Mouse (Mus musculus) adrenal gland, postnatal 10 days (tissue): Measurements from ENCODE around the gene Anxa1. TPM values are rescaled to one million over a fixed set of nuclear protein-coding genes. Genes with fewer than 3 reads are reported as not detected.

Experiments used
- DNase-seq: peaks from one replicate; pipeline ENCODE4 v3.0.0; 2021; ENCODE audit warnings: mixed read lengths
- total RNA-seq, 2 experiments: library from RNA; stranded (reverse); gene quantifications; 2 replicates each; pipeline ENCODE4 v1.2.3; 2021

Anxa1 gene
- total RNA-seq, 2 experiments from 2014 or later = 29.5 to 37.6 TPM

DNA sequence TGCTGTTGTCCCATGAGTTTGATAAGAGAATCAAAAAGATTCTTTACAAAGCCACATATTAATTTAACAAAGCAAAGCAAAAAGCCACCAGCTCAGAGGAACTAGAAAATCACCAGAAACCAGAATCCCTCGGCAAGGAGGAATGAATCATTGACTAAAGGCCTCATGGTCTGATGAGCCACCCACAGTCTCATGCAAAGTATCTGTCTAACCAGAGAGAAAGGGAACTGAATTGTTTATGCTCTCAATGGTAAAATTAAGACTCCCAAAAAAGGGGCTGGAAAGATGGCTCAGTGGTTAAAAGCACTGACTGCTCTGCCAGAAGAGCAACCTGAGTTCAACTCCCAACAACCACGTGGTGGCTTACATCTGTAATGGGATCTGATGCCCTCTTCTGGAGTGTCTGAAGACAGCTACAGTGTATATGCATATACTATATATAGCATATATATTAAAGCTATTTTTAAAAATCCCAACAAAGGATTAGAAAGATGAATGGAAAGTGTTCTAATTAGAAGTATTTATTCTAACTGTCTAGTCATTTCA, 9.5 kb downstream of the Anxa1 start:
- no peak for DNase-seq

DNA sequence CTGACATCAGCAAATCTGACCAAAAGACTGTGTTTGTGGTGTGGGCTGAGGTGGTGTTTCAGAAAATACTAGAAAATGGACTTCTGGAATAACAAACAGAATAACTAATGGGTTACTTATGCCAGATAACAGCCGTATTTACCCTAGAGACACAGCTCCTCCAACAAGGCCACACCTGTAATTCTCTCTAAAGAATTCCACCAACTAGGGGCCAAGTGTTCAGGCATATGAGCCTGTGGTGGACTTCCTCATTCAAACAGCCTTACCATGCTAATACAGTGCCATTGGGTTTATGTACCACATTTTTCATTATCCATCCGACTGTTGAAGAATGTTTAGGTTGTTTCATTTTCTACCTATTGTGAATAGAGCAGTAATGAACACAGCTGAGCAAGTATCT, 20.6 kb downstream of the Anxa1 start:
- DNase-seq = no peak

DNA sequence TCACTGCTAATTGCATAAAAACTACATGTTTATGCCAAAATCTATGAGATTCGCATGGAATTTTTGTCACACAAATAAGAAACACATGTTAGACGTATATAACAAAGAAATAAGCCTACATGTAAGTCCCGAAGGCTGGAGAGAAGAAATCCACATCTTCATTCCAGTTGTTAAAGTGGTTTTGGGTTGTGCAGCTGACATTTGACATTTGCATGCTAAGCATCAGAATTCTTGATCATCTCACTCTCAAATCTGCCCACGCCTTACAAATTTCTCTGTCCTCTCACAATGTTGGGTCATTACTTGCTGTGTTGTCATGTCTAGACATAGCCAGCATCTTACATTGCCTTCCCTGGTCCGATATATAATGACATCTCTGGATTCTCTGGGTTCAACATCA, 24.2 kb downstream of the Anxa1 start:
- DNase-seq = no peak

DNA sequence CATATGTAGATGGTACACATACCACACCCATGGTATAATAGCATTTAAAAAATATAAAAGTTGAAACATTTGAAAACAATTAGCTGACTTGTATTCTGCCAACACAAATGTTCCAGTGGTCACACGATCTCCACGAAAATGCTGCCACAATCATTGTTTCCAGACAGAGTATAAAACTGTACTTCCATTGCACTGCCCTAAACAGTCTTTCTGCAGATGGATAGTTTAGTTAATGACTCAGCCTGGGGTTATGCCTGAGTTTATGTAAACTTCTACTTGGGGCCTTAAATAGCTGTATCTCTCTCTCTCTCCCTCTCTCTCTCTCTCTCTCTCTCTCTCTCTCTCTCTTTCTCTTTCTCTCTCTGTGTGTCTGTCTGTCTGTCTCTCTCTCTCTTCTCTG, 24.7 kb downstream of the Anxa1 start:
- no peak for DNase-seq

DNA sequence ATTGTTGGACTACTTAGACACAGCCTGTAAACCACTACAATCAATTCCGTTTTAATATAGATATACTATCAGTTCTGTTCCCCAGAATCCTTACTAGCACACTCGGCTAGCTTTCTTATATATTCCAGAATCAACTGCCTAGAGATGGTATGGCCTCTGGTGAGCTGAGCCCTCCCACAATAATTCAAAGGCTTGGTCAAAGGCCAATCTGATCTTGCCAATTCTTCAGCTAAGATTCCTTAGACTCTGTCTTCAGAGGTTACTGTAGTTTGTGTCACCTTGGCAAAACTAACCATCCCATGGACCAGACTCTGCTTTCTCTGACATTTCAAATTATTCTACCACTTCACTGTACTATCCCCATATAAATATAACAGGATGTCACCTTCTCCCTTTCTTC, 25.4 kb downstream of the Anxa1 start:
- no peak for DNase-seq

GRCm38 (mm10) chr19:20364931-20365330, 25.8 kb downstream of the Anxa1 start:
- DNase-seq = no peak

DNA sequence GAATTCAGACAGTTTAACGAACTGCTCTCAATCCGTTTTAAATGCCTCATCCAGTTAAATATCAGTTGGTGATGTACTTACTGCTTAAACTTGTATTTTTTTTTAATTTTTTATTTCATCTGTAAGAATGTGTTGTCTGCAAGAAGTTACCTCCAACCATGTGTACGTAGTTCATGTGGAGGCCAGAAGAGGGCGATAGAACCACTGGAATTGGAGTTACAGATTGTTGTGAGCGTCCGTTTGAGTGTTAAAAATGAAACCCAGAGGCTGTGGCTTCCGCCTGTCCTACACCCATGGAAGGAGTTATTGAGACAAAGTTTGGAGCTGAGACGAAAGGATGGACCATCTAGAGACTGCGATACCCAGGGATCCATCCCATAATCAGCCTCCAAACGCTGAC, 27.5 kb downstream of the Anxa1 start:
- DNase-seq = no peak

DNA sequence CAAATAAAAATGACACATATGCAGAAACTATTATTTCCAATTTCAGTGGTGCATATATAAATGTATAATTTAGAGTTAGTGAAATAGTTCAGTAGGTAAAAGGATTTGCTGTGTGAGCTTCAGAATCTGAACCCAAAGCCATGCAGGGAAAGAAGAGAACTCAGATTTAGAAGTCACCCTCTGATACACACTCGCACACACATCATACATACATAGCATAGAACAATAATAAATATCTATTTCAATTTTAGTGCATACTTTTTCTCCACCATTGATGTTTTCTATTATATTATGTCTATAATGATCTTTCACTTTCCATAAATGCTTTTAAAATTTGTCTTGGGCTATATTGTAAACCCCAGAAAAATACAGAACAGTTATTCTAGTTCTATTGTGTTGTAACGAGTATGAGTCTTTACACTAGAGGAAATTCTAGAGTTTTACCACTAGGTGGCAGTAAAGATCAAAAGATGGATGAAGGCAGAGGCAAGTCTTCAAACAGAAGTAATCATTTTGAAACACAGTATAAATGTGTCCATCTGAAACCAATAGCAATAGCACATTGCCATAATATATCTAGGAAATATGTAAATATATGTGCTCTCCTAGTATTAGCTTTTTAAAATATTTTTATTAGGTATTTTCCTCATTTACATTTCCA, 28.7 kb downstream of the Anxa1 start:
- no peak for DNase-seq

DNA sequence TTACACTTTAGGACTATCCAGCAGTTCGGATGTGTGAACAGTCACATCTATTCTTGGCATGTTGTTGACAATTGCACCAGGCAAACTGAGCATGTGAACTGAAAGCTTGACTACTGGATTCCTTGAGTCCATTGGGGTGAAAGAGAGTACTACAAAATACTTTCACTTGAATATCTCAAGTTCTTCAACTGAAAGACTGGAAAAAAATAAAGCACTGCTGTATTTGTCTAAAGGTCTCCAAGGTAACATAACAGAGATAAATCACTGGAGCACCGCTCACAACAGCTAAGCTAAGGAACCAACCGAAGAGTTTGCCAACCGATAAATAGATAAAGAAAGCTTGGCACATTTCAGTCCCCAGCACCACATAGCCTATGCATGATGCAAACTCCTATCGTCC, 32.1 kb downstream of the Anxa1 start:
- no peak for DNase-seq

- peak; percentile 85 for DNase-seq
Observed at GRCm38 (mm10) chr19:20345317-20345917, 45.3 kb downstream of the Anxa1 start.

GRCm38 (mm10) chr19:20344511-20345316, 46.0 kb downstream of the Anxa1 start:
- peak; percentile 60 for DNase-seq

DNA sequence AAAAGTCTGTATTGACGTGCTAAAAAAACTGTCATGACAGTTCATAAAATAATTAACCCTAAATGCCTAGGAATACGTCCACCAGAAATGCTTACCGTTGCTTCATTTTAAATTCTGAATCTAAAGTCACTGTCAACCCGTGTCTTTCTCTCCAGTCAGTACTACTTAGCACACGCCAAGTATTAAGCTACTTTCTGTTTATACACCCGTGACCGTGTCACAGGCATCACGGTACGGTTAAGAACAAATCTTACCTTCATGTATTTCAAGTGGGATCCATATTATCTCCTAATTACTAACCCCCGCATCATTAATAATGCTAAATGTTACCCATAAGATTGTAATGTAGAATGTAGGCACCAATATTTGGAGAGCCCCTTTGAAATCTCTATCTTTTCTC, 46.7 kb downstream of the Anxa1 start:
- no peak for DNase-seq

Other genes starting within 250 kb of the Anxa1 start
- gene Aldh1a1, start 101.8 kb upstream of the Anxa1 start, total RNA-seq = 10 to 100 TPM; 29.7 to 40.7 TPM